Mouse (Mus musculus) E14TG2a.4 (cell line): ENCODE data around the gene Myo1d.

ENCODE experiments used
- CTCF ChIP-seq: conservative IDR thresholded peaks from 2 replicates; pipeline ENCODE4 v1.5.1; 2014; ENCODE audit warnings: low read length
- NANOG ChIP-seq: IDR thresholded peaks from 2 replicates; pipeline ENCODE4 v1.6.1; 2014; ENCODE audit warnings: borderline replicate concordance, low read length, mixed read lengths

DNA sequence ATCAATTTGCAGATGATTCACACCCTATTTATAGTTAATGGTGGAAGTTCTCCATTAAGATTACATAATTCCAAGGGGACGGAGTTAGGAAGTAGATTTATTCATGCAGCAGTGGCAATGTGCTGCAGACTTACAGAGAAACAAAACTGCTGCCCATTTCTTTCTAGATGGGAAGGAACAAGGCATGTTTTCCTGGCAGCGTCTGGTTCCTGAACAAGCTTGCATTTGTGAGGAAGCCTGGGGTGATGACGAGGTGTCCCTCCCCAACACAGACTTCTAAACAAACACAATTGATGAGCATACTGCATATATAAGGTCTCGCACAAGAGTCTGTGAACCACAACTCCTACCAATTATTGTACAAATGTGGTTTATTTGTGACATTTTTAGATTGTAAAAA is 109.9 kb downstream of the Myo1d start:
- TF ChIP-seq CTCF, result no peak
- no peak for TF ChIP-seq NANOG
